Mouse (Mus musculus): ENCODE measurements at regions not wholly inside any gene's neighbourhood (a gene's known extent, or its start where the extent isn't known, plus 50 kb on each side); places are given as distances from the start of the nearest gene placed in this dataset.
A peak's percentile ranks its signal among the peaks of the same experiment; 100 is the strongest.

DNA sequence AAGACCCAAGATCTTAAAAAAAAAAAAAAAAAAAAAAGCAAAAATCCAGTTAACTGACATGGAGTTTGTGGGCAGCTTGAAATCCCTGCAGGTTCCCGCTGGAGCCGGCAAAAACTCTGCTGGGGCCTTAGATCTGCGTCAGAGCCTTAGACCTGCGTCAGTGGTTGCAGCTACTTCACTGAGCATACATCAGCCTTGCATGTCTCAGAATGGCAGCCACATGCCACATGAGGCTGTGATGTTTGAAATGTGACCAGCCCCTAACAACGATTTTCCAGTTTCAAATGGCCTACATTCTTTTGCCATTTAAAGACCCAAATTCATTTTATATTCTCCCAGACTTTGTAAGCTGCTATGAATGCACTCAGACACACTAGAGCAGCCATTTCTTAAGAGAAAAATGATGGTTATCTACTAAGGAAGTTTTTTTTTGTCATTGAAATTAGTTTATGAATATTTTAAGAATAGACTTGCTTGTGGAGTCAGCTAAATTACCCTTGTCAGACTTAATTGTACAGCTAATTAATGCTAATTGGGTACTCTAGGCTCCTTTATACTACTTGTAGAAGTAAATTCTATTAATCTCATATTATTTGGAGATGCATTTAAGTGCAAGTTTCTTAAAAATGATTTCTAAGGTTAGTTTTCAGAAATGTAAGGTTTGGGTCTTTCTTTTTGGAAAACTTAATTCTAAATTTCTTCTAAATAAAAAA is 70.8 kb downstream of the Toporsl start:
- DNase-seq (ENCODE audit: low spot score in 2 of 2) = no peak

GRCm38 (mm10) chr4:52709563-52709962 is 104.8 kb upstream of the Olfr275 start:
- DNase-seq (ENCODE audit: low spot score in 2 of 2) = no peak

DNA sequence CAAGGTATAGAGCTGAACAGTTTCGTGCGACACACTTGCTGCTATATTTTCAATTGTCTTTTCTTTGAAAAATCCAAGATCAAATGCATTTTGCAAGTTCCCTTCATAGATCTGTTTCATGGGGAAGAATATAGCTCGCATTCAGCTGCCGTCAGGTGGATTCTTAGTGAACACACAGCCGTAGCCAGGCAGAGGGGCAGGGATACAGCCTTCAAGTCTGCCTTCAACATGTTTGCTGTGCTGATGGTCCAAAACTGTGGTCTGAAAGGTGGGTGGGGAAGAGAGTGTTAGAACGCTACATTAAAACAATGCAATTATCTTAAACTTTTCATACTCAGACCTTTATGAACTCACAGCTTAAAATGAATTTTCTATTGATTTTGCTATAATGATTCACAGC is 88.2 kb upstream of the Olfr275 start:
- no peak for DNase-seq (ENCODE audit: low spot score in 2 of 2)

- DNase-seq (ENCODE audit: low spot score in 2 of 2) = peak; percentile 6 to 67
Observed at GRCm38 (mm10) chr4:52726625-52727297, 87.6 kb upstream of the Olfr275 start.

GRCm38 (mm10) chr4:52733141-52733540 is 81.3 kb upstream of the Olfr275 start:
- no peak for DNase-seq (ENCODE audit: low spot score in 2 of 2)

DNA sequence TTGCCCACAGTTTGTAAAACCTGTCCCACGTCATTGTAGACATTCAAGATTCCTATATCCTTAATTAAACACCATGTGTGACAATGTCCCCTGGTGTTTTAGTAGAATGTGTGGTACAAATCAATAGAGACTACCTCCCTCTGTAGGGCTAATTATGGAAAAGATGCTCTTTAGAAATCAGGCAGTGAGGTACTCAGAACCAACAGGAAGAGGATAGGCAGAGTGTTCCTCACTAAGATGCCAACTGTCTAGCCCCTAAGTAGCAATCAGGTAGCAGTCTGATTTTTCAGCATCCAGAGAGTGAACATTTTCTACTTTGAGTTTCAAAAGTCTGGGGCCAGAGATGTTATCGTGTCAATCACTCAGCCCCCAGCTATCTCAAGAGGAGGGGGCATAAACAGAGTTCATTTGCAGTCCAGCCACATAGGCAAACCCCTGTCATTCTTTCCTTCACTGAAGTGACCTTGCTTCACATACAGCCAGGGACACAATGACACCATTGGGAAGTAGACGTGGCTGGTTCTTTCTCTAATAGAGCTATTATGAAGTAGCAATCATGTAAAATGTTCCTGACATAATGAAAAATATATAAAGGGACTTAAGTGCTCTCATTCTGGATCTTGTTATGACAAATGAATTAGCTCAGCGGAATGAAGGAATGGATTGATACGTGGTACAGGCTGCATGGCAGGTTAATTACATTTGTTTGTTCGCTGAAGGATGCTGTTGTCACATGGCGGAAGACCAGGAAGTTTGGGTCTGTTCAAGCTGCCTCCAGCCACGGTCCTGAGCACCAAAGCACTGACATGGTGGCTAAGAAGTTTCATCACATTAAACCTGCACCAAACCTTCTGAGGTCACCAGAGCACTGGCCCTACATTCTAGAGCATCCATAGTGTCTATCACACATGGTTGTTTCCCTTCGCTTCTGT is 74.6 kb upstream of the Olfr275 start:
- DNase-seq (ENCODE audit: low spot score in 2 of 2) = no peak

- no peak for DNase-seq (ENCODE audit: low spot score in 2 of 2)
Observed at GRCm38 (mm10) chr4:52752838-52753509, 61.4 kb upstream of the Olfr275 start.
